Mouse (Mus musculus) heart, postnatal 4 days (tissue): ENCODE results near the gene Tshr. TPM values are rescaled to one million over a fixed set of nuclear protein-coding genes. Genes with fewer than 3 reads are reported as not detected.
"Not testable (repeated sequence)": the region's sequence is repeated elsewhere in the genome, so short reads cannot be mapped to it uniquely, and the experiment has no call there.

ENCODE experiments used
- DNase-seq: peaks from one replicate; pipeline ENCODE4 v3.0.0; 2021
- total RNA-seq, 2 experiments: library from RNA; stranded (reverse); gene quantifications; 2 replicates each; pipeline ENCODE4 v1.2.3; 2021

Gene Tshr
- under 1 TPM; 0.05 to 0.07 TPM for total RNA-seq

DNA sequence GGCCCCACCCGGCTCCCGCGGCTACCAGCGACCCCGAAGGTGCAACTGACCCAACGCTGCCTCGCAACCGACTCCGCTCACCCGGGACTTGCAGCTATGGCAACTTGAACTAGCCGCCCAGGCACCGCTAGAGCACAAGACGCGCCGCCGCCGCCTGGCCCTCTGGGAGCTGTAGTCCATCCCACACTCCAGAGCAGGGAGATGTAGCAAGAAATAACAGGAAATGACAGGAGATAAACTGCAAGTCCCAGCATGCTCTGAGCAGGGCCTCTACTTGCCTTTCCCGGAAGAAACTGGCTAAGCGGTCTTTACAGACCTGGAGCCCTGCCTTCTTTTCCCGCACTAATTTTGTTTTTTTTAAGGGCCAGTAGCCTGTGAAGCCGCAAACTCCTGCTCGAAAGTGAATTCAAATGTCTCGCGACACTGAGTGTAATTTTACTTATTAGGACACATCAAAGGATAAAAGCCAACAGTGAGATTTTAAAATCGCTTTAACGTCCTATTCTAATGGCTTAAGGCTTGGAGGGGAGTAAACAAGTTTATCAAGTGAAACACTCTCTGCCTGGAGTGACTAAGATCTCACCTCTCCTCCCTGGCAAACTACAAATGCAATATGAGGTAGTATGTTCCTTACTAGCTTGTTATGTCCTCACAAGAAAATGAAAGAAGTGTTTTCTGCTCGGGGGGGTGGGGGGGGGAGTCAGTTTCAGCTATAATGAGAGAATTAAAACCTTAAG, at the start of gene Tshr, which contains the start of gene Cep128:
Tshr (plus strand) TSS at position 283 of the 737 bp plus-strand sequence.
Cep128 (minus strand) TSS at position 129 of the 737 bp plus-strand sequence.
- peak; percentile 92 for DNase-seq

- DNase-seq = not testable (repeated sequence)
These were observed 45.7 kb upstream of the Tshr start for GRCm38 (mm10) chr12:91338656-91339055.

DNA sequence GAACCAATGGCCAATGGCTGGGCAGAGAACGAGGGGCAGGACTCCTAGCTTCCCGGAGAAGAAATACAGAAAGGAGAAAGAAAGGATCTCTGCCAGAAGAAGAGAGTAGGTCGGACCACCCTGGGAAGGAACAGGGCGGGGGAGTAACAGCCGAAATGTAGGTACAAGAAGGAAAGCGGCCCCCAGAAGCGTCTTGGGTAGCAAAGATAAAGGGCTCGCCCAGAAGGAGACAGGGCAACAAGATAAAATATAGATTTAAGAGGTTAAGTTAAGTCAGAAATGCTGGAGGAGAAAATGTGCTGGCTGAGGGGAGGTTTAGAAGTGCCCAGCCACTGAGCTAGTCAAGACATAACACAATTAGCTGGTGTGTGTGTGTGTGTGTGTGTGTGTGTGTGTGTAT, 30.6 kb upstream of the Tshr start:
- DNase-seq = no peak

DNA sequence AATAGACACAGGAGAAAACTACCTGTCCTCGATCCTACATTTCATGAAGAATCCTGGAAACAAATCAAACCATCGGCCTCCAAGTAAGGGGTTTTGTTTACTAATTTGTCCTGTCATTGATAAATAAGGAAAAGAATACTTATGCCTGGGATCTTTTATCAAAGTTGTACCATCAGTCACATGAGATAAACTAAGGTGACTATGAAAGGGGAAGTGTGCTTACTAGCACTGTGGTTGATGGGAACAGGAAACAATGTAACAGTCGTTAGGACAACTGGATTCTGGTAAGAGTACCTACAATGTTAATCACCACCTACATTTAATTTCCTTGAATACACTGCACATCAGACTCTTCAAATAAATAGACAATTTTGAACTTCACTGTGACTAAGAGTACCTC, 15.2 kb upstream of the Tshr start:
- DNase-seq = no peak

GRCm38 (mm10) chr12:91383516-91384264, 673 bp upstream of the Tshr start:
- peak; percentile 6 for DNase-seq

DNA sequence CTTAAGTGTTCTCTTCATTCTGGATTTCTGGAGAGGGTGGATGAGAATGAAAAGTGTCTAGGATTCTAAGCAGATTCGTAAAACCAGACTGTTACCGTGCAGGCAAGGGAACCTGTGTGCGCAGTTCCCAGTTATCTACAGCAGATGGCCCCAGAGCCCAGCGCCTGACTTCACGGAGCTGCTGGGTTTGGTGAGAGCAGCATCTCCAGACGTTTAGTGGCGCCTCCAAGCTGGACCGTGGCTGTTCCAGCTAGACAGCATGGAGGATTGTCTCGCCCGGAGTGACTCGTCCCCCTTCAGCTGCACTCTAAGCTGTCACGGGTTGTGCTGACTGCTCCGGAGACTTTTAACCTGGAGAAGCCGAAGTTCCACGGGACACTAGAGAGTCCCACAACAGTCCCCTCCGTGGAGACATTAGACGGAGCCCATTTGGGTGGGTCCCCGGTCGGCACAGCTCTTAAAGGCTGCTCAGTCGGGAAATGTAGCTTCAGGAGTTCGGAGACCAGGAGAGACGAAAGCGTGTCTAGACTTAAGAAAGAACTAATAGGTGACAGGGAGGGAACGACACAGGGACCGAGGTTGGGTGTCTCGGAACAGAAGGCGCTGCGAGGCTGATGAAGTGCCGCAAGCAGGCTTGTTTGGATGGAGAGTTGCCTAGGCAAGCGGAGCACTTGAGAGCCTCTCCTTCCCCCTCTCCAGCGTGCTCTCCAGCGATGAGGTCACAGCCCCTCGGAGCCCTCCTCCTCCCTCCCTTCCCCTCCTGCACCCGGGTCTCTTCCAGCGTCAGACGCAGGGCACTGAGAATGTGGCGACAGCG, 16.1 kb downstream of the Tshr start:
- DNase-seq = peak; percentile 76

DNA sequence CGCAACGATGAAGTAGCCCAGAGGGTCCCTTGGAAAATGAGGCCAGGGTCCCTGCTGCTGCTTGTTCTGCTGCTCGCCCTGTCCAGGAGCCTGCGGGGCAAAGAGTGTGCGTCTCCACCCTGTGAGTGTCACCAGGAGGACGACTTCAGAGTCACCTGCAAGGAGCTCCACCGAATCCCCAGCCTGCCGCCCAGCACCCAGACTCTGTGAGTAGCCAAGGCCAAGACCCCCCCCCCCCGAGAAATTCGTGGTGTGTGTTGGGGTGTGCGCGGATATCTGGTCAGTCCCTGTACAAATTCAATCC, 16.6 kb downstream of the Tshr start:
- no peak for DNase-seq

DNA sequence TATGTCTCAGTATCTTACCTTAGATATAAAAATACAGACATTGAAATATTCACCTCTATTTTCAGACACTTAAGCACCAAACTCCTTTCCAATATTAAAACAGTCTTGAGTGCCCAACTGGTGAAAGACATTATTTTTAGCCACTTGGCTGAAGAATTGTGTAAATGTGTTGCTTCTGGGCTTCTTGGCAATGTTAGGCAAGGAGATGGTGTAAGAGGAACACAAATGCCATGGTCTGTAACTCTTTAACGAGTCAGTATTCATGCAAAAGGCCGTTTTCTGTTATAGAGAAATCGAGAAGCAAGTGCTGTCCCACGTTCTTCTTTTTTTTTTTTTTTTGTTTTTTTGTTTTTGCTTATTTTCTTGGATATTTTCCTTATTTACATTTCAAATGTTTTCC, 25.9 kb downstream of the Tshr start:
- no peak for DNase-seq

GRCm38 (mm10) chr12:91412461-91413182, 28.3 kb downstream of the Tshr start:
- DNase-seq = no peak

GRCm38 (mm10) chr12:91415112-91415511, 30.7 kb downstream of the Tshr start:
- no peak for DNase-seq

GRCm38 (mm10) chr12:91416828-91417227, 32.5 kb downstream of the Tshr start:
- DNase-seq = no peak

- DNase-seq = peak; percentile 74
These were observed 34.4 kb downstream of the Tshr start for GRCm38 (mm10) chr12:91418791-91419190.

DNA sequence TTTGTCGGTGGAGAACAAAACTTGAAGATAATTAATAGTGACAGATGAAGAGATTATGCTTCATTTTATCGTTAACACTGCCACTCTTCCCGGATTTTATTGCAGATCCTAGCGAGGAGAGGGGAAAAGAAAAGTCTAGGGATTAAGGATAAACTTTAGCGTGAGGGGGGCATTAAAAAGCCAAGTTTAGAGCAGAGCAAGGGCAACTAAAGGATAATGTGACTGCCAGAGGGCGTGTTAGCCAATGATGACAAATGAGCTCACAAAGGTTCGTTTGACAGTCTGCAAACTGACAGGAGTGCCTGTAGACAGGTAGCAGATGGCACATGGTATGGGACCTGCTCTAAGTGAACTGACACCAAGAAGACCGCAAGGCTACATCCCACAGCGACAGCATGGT, 36.9 kb downstream of the Tshr start:
- no peak for DNase-seq

DNA sequence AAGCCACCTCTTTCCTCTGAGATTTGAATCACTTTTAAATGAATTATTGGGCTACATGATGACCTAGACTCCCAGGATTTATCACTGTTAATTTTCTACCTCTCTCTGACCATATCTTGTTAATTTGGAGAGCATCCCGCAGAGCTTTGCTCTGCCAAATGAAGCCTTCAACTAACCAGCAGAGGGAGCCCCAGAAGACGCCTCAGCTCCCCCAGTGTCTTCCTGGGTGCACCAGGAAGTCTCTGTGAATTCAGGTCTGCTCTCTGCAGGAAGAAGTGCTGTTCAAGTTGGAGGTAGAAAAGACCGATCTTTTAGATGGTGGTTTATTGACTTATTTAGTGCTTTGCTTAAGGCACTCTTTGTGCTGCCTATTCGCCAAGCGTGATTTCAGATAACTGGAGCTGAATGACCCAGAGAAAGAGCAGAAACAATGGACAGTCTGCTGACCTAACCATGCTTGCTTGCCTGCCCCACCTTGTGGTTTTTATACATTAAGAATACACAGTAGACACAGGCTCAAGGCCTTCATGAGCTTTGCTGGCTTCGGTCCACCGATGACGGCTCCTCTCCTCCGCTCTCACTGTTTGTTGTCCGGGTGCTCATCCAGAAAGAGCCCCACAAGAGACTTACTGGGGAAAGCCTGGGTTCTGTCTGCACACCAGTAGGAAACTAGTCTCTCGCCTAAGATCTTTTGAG, 38.9 kb downstream of the Tshr start:
- peak; percentile 29 for DNase-seq

GRCm38 (mm10) chr12:91426499-91426898, 42.1 kb downstream of the Tshr start:
- DNase-seq = no peak

GRCm38 (mm10) chr12:91427129-91427528, 42.8 kb downstream of the Tshr start:
- no peak for DNase-seq

GRCm38 (mm10) chr12:91482195-91482733, 97.9 kb downstream of the Tshr start:
- DNase-seq = no peak

GRCm38 (mm10) chr12:91486342-91486741, 102.0 kb downstream of the Tshr start:
- no peak for DNase-seq

- DNase-seq = no peak
These were observed 104.0 kb downstream of the Tshr start for GRCm38 (mm10) chr12:91488406-91488805.

DNA sequence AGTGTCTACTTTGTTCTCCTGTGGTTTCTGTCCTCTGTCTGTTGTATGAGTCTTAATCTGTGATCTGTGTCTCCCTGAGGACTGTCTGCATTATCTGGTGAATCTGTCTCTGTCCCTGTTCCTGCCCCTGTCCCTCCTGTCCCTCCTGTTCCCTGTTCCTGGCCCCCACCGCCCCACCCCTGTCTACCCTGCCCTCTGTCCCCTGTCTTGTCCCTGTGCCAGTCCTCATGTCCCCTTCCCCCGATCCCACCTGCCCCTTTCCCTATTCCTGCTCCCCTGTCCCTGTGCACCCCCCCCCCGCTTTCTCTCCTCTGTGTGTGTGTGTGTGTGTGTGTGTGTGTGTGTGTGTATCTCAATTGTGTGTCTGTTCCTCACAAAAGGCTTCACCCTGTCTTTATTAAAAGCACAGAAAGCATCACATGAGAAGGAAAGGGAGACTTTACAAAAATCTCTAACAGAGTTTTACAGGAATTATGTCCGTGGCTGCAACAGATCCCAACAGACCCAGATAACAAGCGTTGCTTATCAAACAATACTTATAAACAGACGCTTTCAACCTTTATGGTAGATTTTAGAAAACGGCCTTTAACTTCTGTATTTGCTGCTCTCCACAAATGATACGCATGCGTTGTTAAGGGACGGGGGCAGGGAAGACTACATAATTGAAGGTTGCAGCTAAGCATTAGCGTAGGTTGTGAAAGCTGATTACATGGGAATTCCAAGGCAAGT, 111.3 kb downstream of the Tshr start:
- DNase-seq = no peak

DNA sequence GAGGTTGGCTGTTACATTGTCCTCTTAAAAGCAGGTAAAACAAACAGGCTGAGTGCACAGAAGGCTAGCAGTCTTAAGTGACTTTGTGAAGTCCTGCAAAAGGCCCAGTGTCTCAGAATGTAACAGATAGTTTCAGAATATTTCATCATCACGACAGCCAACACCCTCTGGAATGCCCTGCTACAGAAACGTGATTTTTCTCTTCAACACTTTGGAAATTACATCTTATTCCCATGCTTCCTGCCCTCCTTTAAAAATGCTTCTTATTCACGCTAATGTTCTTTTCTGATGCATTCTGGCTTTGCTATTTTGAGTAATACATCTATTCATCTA, 111.8 kb downstream of the Tshr start:
- no peak for DNase-seq
